Mouse (Mus musculus) urinary bladder, postnatal 14 days (tissue): ENCODE results near the gene Abhd10.

ENCODE experiments used
- DNase-seq: peaks from one replicate; pipeline ENCODE4 v3.0.0; 2021; ENCODE audit warnings: low spot score

Gene Abhd10

DNA sequence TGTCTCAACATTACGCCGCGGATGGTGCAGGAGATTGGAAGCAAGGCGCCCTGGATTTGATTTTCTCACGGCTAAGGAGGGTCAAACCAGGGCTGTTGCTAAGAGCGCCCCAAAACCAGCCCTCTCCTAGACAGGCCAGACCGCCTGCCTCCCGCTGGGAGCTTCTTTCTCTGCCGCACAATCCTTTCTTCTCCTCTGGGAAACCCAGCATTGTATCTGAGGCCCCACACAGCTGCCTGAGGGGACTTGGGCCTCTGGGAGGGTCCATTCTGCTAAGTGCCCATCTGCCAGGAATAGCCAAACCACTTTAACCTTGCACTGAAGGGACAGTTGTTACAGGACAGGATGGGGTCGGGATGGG lies 18.0 kb downstream of the Abhd10 start:
- DNase-seq = no peak

DNA sequence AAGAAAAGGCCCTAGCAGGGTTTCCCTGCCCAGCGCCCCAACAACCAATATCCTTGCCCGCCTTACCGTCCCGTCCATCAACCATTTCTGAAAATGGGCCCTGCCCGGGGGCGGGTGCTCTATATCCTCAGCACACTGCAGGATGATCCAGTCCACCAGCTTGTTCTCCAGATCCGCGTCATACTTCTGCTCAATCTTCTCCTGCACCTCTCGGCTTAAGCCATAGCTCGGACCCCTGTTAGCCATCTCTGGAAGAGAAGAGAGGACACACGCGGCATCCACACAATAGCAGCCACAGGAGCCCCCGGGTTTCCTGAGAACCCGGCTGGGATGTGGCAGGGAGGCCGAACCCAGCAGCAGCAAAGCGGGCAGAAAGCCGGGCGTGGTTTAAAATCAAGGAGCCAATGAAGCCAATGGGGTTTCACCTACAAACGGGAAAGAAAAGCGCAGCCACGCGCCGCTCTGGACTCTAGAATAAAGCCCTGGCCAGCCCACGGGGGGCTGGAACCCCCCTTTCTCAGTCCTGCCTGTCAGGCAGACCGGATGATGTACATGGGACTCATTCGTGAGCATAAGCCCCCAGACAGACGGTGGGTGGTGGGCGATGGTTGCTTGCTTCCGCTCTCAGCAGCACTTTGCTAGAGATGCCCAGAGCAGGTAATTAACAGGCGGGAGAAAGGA lies 18.6 kb downstream of the Abhd10 start, which contains the start of gene Tagln3:
Gene Tagln3 (minus strand): TSS at position 548 of the 681 bp plus-strand sequence.
- peak; percentile 16 for DNase-seq

- DNase-seq = no peak
Measured at GRCm38 (mm10) chr16:45723172-45723901, 19.4 kb downstream of the Abhd10 start.

GRCm38 (mm10) chr16:45722460-45722951 lies 20.2 kb downstream of the Abhd10 start:
- DNase-seq = no peak

DNA sequence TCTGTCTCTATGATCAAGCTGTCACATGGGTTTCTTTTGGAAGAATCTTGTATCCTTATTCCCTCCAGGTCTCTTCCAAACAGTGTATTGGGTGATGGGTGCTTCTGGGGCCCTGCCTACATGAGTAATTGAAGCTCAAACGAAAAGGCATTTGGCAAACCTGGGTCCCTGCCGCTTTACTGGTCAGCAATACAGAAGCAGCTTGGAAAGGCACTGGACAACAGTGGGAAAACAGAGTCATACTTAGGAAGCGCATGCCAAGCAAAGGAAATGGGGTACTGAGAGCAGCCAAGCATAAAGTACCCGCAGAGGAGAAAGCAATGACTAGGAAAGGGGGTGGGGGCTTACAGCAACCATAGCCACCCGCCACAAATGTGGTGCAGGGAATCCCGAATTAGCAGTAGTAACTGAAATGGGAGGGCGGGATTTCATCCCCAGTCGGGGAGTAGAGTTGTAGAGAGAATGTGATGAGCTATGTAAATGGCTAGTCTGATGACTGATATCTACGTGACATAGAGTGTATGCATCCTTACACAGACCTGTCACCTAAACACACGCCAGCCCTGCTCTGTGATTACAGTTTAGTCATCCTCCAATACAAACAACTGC lies 22.6 kb downstream of the Abhd10 start:
- no peak for DNase-seq

DNA sequence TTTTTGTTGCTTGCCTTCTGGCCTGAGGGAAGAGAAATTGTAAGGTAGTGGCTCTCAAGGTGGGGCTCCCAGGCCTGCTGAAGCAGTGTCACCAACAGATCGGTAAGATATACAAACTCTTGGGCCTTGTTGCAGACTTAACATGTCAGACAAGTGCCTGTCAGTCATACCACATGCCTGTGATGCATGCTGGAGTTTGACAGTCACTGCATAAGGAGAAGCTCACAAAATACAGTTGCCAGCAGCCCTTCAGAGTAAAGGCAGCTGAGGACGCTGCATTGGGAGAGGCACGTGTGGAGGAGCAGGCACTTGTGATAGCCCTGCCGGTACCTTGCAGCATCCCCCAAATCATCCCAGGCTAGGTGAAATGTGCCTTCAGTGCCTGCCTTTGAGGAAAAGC lies 24.5 kb downstream of the Abhd10 start:
- DNase-seq = no peak

DNA sequence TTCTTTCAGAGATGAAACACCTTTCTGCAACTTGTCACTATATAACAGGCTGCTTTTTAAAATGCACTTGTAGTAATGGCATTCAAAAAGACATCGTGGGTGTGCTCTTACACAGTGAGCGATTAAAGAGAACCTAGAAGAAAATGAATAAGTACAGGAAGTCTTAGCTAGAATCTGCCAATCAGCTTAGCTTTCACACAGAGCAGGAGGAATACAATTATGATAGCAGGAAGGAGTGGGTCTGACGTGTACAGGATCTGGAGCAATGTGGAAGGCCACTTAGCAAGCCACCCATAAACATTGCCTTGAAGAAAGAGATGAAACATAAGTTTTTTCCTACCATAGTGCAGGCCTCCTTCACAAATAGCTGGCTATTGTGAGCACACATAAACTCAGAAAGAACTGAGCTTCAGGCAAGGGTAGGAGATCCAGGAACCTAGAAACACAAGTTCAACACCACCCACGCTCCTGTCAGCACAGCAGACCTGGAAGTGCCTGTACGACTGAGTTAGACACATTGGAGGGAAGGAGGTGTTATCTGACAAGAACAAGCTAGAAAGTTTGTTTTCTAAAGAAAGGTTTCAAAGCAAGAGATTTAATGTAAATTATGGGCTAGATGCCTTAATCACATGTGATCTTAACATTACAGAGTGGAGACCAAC lies 28.1 kb downstream of the Abhd10 start:
- no peak for DNase-seq

DNA sequence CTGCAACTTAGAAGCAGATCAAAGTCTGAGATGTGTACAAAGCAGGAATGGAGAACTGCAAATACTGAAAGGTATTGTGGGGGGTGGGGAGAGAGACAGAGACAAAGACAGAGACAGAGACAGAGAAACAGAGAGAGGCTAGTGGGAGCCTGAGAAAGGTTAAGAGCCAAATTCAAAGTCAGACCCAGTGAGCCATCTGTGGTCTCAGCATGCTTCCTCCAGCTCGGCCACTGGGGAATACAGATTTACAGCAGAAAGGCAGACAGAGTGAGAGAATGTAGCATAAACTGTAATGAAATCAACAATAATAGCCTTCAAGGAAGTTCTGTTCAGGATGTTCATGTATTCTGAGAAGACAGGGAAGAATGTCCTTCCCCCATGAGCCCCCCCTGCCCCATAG lies 28.9 kb downstream of the Abhd10 start:
- no peak for DNase-seq

DNA sequence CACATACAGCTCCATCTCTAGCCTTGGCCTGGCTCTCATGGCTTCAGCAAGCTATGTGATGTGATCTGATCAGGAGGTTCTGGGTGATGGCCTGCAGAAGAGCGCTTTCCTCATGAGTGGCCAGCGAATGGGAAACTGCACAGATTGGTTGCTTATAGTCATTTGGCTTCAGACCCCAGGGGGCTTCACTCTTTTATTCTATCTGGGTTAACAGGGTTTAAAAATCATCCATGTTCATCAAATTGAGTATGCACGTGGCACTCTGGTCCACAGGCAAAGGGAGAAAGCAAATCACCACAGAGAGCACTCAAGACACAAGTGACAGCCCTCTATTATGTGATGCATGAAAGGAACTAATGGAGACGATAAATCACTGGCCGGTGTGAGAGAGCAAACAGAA lies 29.5 kb downstream of the Abhd10 start:
- no peak for DNase-seq

GRCm38 (mm10) chr16:45711263-45711662 lies 31.5 kb downstream of the Abhd10 start:
- no peak for DNase-seq

- no peak for DNase-seq
Measured at GRCm38 (mm10) chr16:45699301-45699700, 43.5 kb downstream of the Abhd10 start.

GRCm38 (mm10) chr16:45697996-45698395 lies 44.8 kb downstream of the Abhd10 start:
- DNase-seq = no peak

GRCm38 (mm10) chr16:45695445-45696160 lies 47.2 kb downstream of the Abhd10 start:
- no peak for DNase-seq

DNA sequence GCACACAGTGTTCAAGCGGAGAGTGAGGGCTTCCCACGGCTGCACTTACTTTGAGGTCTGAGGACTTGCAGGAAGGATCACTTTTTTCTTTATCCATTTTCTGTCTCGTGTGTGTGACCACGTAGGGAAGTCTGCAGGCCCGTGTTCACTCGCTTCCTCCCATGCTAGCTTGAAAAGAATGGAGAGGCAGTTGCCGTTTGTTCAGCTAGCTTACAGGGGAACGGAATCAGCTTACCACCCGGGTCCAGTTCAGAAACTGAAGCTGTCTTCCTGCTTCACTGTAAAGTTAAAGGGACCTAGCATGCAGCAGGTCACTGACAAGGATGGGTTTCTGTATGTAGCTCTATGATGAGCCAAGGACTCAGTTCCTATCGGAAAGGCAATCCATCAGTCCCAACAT lies 49.2 kb downstream of the Abhd10 start, which contains the start of gene Tmprss7:
Gene Tmprss7 (minus strand): TSS at position 101 of the 400 bp plus-strand sequence.
- no peak for DNase-seq

- no peak for DNase-seq
Measured at GRCm38 (mm10) chr16:45692851-45693250, 49.9 kb downstream of the Abhd10 start.

DNA sequence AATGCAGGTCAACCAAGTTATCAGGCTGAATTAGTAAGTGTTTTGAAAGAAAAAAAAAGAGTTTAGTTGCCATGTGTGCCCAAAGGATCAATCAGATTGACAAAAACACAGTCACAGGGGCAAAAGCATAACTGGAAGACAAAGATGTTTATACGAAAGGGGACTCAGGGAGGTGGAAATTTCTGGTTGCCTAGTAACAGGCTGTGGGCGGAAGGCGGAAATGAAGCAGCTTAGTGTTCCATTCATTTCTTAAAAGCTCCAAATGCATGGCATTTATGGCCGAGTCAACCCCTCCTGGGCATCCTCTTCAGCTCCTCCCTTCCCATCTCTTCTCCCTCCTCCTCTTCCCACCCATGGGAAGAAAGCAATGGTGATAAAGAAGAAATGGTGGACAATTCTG lies 52.6 kb downstream of the Abhd10 start:
- no peak for DNase-seq

DNA sequence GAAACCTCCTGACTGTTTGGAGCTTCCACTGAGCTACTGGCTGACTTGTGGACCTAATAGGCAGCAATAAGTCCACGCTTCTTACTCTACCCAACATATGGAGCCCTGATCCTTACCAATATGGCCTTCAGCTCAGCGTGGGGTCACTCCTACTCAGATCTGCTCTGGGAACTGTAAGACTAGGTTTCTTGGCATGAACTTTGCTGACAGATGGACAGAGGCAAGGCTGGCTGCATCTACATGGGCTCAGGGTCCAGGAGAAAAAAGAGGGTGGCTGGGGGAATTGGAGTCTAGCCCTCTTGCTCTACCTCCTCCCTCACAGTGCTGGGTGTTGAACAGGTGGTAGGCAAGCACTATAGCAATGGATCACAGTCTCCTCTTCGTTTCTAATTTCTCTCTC lies 55.9 kb downstream of the Abhd10 start:
- no peak for DNase-seq

GRCm38 (mm10) chr16:45685295-45685694 lies 57.5 kb downstream of the Abhd10 start:
- no peak for DNase-seq

DNA sequence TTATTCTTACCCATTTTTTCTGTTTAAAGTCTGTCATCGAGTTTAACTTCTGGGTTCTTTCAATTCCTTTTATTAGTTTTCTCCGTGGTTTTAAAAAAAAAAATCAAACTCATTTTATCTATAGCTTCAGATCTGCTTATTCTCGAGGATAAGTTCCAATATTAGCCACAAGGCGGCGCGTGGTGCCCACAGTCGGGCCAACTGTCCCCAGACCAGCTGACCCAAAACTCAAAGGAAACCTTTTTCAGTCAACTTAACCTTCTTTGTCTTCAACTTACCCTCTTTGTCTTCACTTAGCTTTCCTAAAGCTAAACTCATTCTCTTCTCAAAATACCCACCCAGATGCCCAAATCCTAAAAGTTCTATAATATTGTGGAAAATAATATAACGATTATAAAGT lies 57.9 kb downstream of the Abhd10 start:
- DNase-seq = peak; percentile 78
